ENCODE assay signal across 22 mouse cellular contexts in the genomic region with DNA sequence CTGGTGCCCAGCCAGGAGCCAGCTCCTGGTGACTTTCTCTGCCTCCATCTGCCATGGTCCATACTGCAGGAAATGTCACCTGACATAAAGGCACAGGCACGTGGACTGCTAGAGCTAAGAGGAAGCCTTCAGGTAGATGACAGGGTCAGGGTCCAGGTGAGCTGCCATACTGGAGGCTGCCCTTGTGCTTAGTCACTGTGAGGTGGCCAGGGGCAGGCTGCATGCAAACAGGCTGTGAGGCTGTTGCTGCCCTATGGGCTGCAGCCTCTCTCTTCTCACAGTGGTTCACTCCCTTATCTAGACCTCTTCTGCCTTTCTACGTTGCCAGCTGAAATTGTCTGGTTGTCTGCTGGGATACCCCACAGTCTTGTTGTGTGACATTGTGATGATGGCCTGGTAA. TPM values are rescaled to one million over a fixed set of nuclear protein-coding genes. Genes with fewer than 3 reads are reported as not detected.
DNase-seq lines count a peak whose midpoint lies in the region; ATAC-seq lines count a peak whose summit lies in the region.
"Had no signal": no experiment of that assay in that cellular context is flagged by ENCODE, and none has a peak within 500 bp of the region (broad histone marks: within the 10 kb centered on the region; RNA-seq: fewer than 3 reads in every experiment).

No protein-coding gene starts in this region.

- no peak for ATAC-seq in megakaryocyte, adult 5-6 weeks (ENCODE audit: poor library complexity, severe bottlenecking)
- peak; percentile 63 for ATAC-seq in liver, embryonic 16.5 days (ENCODE audit: low read depth)
- ATAC-seq: inflammation-experienced regulatory T-cells, adult 6 months; midbrain, embryonic 15.5 days had no signal

- H3K4me1 ChIP-seq in megakaryocyte, embryonic 14.5 days = peaks cover 28% of the 10 kb centered on the region
- H3K4me1 ChIP-seq in liver, embryonic 16.5 days (ENCODE audit: control insufficient read depth, low read depth, low read length) = peaks cover 40% of the 10 kb centered on the region
- H3K4me1 ChIP-seq: midbrain, embryonic 15.5 days; neural tube, embryonic 12.5 days had no signal

- DNase-seq in liver = peak; percentile 63
- DNase-seq in yolk sac, embryonic 10.5 days (ENCODE audit: low spot score) = peak; percentile 40
- DNase-seq in left cerebral cortex, adult 9 months (ENCODE audit: low spot score in 2 of 2) = no peak
- no peak for DNase-seq in ovary, postnatal 14 days (ENCODE audit: low spot score)
- DNase-seq in left cerebral cortex, postnatal 14 days (ENCODE audit: low spot score in 2 of 2) = no peak
- DNase-seq: adrenal gland, adult 2 months; cerebellum, adult 11 months; cerebellum, postnatal 10 days; heart, postnatal 4 days; kidney, postnatal 36 days; layer of hippocampus, adult 9-11 months; left cerebral cortex, postnatal 4 days; lung, adult 18-20 months; lung, postnatal 10 days had no signal

- H3K9me3 ChIP-seq in megakaryocyte, embryonic 14.5 days = no peaks in the 10 kb centered on the region
- no peaks in the 10 kb centered on the region for H3K9me3 ChIP-seq in liver, embryonic 16.5 days (replicated peaks; ENCODE audit: control insufficient read depth, low read length)
- H3K9me3 ChIP-seq: embryonic facial prominence, embryonic 10.5 days; midbrain, embryonic 15.5 days; neural tube, embryonic 12.5 days had no signal

- H3K27me3 ChIP-seq in megakaryocyte, embryonic 14.5 days (replicated peaks) = no peaks in the 10 kb centered on the region
- H3K27me3 ChIP-seq in liver, embryonic 16.5 days (ENCODE audit: control insufficient read depth, insufficient read depth, low read depth, low read length) = no peaks in the 10 kb centered on the region
- H3K27me3 ChIP-seq: midbrain, embryonic 15.5 days; neural tube, embryonic 12.5 days had no signal

- H3K27ac ChIP-seq in liver, embryonic 16.5 days (ENCODE audit: low read length) = peak overlapping the region; percentile 73
- H3K27ac ChIP-seq: embryonic facial prominence, embryonic 10.5 days; hindbrain, embryonic 14.5 days; midbrain, embryonic 15.5 days; neural tube, embryonic 12.5 days had no signal

- peak overlapping the region; percentile 26 for H3K4me3 ChIP-seq in megakaryocyte, embryonic 14.5 days (replicated peaks)
- no peak overlapping the region for H3K4me3 ChIP-seq in liver, embryonic 16.5 days (ENCODE audit: low read depth, low read length)
- H3K4me3 ChIP-seq: embryonic facial prominence, embryonic 10.5 days; midbrain, embryonic 15.5 days; neural tube, embryonic 12.5 days had no signal

- peaks cover 92% of the 10 kb centered on the region for H3K36me3 ChIP-seq in megakaryocyte, embryonic 14.5 days (replicated peaks; ENCODE audit: low read length)
- peaks cover 20% of the 10 kb centered on the region for H3K36me3 ChIP-seq in liver, embryonic 16.5 days (ENCODE audit: control insufficient read depth, insufficient read depth)

- H3K4me2 ChIP-seq in liver, embryonic 16.5 days (ENCODE audit: low read depth, low read length) = no peak overlapping the region
- H3K4me2 ChIP-seq: hindbrain, embryonic 14.5 days; midbrain, embryonic 15.5 days; neural tube, embryonic 12.5 days had no signal

- peak overlapping the region; percentile 44 for H3K9ac ChIP-seq in liver, embryonic 16.5 days (ENCODE audit: low read depth, low read length)
- H3K9ac ChIP-seq: hindbrain, embryonic 14.5 days; midbrain, embryonic 15.5 days; neural tube, embryonic 12.5 days had no signal

- intact Hi-C loops in left cerebral cortex, postnatal 14 days (cut with DNase I) = no loop called here

- 58% methylated on average over 2 of the region's 2 CpGs for WGBS in liver, embryonic 16.5 days (ENCODE audit: insufficient replicate concordance)

RNA-seq across cellular contexts. Expression of gene Ankrd9, which starts 11.7 kb away (rescaled TPM):
- polyA plus RNA-seq in megakaryocyte, embryonic 14.5 days (2012; ENCODE audit: insufficient read depth, low replicate concordance) = 3.6 and 7.0 TPM in 2 replicates
- 1.6 and 2.8 TPM in 2 replicates for total RNA-seq in megakaryocyte, adult 5-6 weeks (2015)
- 3.0 and 3.3 TPM in 2 replicates for total RNA-seq in megakaryocyte, adult 5-6 weeks (2017)
- polyA plus RNA-seq in liver, embryonic 16.5 days (2015; fragmentation: Nextera tagmentation; extraction: Ambion mirVana) = 54.7 and 55.9 TPM in 2 replicates
- 10 to 100 TPM; 12.2 to 14.5 TPM for total RNA-seq in left cerebral cortex, postnatal 14 days (2021)

Comparison
In these comparisons a context has a peak if more than half of its experiments do, and no peak if none do; other contexts are left out.
1. DNase-seq: peak in liver (single experiment) and yolk sac, embryonic 10.5 days (single experiment); none in left cerebral cortex, adult 9 months (0 of 2), ovary, postnatal 14 days (single experiment) and left cerebral cortex, postnatal 14 days (0 of 2).